Mouse (Mus musculus) embryonic fibroblast, embryonic 13.5 days (primary cell): ENCODE measurements around the gene Wdr20rt.
"Not testable (repeated sequence)": the region's sequence is repeated elsewhere in the genome, so short reads cannot be mapped to it uniquely, and the experiment has no call there.

ENCODE experiments used
- CTCF ChIP-seq: IDR thresholded peaks from 2 replicates; pipeline ENCODE4 v1.5.1; 2011; ENCODE audit warnings: mild to moderate bottlenecking, control low read depth, low read length, moderate library complexity, borderline replicate concordance; ENCODE audit not compliant: insufficient read depth
- POLR2A ChIP-seq: IDR thresholded peaks from 2 replicates; pipeline ENCODE4 v1.6.1; 2011; ENCODE audit warnings: low read depth, mild to moderate bottlenecking, control low read depth, low read length, moderate library complexity

DNA sequence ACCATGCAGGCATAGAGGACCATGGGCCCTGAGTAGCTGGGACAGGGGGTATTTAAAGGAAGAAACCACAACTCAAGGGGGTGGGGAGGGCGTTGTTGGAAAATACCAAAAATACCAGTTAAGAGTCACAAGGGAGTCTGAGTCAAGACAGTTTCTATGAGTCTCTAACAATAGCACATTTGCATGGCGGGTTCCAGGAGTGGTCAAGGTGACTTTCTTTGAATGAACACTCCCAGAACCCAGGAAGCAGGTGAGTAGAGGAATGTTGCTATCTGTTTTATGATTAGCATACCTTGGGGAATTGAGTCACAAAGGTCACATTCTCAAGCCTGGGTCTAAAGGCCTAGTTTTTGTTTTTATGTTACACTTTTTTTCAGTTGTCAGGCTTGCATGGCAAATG, 7.5 kb downstream of the Wdr20rt start:
- not testable (repeated sequence) for TF ChIP-seq POLR2A, CTCF
